Mouse (Mus musculus): ENCODE measurements around the gene Hspa5.

DNA sequence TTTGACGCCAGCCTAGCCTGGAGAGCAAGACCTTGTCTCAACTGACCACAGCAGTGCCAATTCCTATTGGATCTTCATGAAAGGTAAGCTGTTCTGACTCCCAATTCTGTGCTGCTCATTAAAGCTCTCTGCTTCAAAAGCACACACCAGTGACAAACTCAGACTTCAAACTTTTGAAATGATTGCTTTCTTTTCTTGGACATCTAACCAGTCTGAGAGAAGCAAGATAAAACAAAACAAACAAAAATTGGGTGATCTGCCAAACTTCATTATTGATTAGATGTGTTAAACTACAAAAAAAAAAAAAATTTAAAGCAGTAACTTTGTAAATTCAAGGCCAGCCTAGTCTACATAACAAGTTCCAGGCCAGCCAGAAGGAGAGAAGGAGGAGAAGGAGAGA is 14.4 kb upstream of the Hspa5 start:
- TF ChIP-seq CTCF (IDR thresholded peaks at IDR 0.05; ENCODE audit: control insufficient read depth, insufficient read depth, insufficient read length), result no peak
- TF ChIP-seq USF1 (IDR thresholded peaks at IDR 0.05; ENCODE audit: low read depth), result no peak
- TF ChIP-seq MYOD1 (IDR thresholded peaks at IDR 0.05; ENCODE audit: control insufficient read depth, insufficient read length, low read depth), result no peak
- no peak for TF ChIP-seq MAX (IDR thresholded peaks at IDR 0.05)
- TF ChIP-seq MYOG (IDR thresholded peaks at IDR 0.05; ENCODE audit: control insufficient read depth, extremely low read depth, insufficient read length), result no peak
